Mouse (Mus musculus) testis, adult 2 months (tissue): ENCODE data around the gene Dennd4a.

Experiments used
- CTCF ChIP-seq: fragments of 200-500 bp; IDR thresholded peaks from 2 replicates; pipeline ENCODE4 v1.5.1; 2012; ENCODE audit warnings: low read depth, mild to moderate bottlenecking, inconsistent platforms, low read length, moderate library complexity; ENCODE audit not compliant: control insufficient read depth, insufficient read depth, insufficient replicate concordance
- POLR2A ChIP-seq: fragments of 200-500 bp; IDR thresholded peaks from 2 replicates; pipeline ENCODE4 v1.6.1; 2012; ENCODE audit warnings: low read depth, mild to moderate bottlenecking, inconsistent platforms, low read length, moderate library complexity; ENCODE audit not compliant: control insufficient read depth

GRCm38 (mm10) chr9:64792379-64793274 is 18.5 kb upstream of the Dennd4a start:
- TF ChIP-seq CTCF (no peak), POLR2A (no peak)
